Mouse (Mus musculus): ENCODE measurements around the gene Adgrg1.

The Adgrg1 gene

DNA sequence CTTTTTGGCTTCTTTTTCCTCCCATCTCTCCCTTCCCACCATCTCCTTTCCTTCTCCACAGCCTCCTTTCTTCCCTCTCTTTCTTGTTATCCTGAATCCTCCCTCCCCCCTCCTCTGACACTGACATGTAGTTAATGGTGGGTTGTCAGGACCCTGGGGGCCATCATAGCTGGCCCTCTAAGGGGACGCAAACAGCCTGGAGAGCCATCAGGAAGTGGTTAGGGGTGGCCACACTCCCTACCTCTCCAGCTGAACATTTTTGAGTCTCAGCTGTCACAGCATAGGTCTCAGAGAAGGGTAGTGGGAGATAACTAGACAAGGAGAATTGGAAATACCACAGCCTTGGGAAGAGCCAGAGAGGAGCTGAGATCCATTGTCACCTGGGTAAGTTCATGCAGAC, 20.0 kb downstream of the Adgrg1 start:
- intact Hi-C loops (cut with DNase I) = no loop called here

- intact Hi-C loops (cut with DNase I) = no loop called here
Observed at GRCm38 (mm10) chr8:94995336-94995893, 20.9 kb downstream of the Adgrg1 start.

- intact Hi-C loops (cut with DNase I) = no loop called here
Observed at GRCm38 (mm10) chr8:94996037-94996436, 21.5 kb downstream of the Adgrg1 start.

GRCm38 (mm10) chr8:94996899-94997856, 22.6 kb downstream of the Adgrg1 start:
- intact Hi-C loops (cut with DNase I) = no loop called here

GRCm38 (mm10) chr8:94997857-94998243, 23.3 kb downstream of the Adgrg1 start:
- intact Hi-C loops (cut with DNase I) = no loop called here

DNA sequence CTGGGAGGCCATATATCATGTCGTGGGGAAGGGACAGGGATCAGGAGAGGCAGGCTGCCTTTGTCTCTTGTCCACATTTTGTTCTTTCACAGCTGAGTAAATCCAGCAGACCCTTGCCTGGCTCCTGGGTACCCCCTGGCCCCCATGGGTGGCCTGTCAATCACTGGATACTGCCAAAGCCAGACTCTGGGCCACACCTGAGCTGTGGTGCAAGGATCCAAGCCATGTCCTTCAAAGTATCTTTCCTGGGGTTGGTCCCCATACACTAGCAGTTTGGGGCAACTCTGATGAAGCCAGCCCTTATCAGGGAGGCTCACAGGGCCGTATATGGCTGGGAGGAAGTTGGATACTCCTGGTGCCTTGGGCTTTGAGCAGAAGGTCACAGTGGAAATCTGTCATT, 23.9 kb downstream of the Adgrg1 start:
- intact Hi-C loops (cut with DNase I) = no loop called here

DNA sequence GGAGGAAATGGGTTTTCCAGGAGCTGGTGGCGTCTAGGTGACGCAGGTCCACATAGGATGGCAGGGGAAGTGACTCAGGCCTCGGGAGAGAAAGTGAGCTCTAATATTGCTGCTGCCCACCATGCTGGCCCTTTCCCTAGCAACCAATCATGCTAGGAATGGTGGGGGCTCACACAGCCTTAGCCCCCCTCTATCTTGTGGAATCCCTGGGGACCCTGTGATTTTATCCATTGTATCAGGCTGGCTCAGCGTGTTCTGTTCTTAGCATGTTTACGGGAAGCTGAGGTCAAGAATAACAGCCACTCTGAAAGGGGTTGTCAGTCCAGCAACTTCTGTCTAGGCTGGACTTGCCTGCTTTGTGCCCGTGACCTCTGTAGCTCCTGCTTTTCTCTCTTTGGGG, 24.5 kb downstream of the Adgrg1 start:
- intact Hi-C loops (cut with DNase I) = no loop called here

DNA sequence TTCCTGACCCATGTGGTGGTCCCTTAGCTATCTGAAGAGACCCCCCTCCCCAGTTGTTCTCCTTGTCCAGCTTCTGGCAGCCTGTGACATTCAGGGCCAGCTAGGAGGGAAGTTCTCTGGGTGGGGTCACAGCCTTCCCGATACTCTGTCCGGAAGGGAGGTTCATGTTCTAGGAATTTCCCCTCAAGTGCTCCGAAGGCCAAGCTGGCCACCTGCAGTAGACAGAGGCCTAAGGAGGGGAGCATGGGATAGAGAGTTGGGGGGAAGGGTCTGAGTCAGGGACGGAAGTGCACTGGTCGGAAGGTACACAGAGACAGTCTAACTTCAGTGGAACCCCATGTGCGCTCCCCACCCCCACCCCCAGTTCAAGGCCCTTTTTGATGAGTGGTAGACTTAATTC, 25.4 kb downstream of the Adgrg1 start:
- intact Hi-C loops (cut with DNase I) = no loop called here

DNA sequence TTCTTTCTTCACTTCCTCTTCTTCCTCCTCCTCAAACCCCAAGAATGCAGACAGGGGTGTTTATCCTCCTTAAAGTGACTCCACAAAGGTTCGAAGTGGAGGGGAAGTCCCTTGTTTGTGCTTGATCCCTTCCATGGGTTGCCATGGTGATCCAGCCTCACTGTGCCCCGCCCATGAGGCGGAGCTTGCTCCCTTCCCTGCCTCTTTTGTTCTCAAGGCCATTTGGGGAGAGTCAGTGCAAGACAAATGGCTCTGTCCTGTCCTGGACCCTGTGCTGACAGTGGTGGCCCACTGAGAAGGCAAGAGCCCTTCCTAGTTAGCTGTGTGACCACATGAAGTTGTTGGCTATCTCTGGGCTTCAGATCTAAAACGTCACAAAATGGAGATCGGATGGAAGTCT, 26.1 kb downstream of the Adgrg1 start:
- intact Hi-C loops (cut with DNase I) = loop anchor here (1.0 kb wide), 1 partner anchor 50 kb away; no protein-coding TSS in a partner anchor

GRCm38 (mm10) chr8:95001165-95001564, 26.6 kb downstream of the Adgrg1 start:
- intact Hi-C loops (cut with DNase I) = loop anchor here (1.0 kb wide), 1 partner anchor 51 kb away; no protein-coding TSS in a partner anchor

- intact Hi-C loops (cut with DNase I) = loop anchor here (1.0 kb wide), 1 partner anchor 51 kb away; no protein-coding TSS in a partner anchor
Observed at GRCm38 (mm10) chr8:95001655-95002054, 27.1 kb downstream of the Adgrg1 start.

DNA sequence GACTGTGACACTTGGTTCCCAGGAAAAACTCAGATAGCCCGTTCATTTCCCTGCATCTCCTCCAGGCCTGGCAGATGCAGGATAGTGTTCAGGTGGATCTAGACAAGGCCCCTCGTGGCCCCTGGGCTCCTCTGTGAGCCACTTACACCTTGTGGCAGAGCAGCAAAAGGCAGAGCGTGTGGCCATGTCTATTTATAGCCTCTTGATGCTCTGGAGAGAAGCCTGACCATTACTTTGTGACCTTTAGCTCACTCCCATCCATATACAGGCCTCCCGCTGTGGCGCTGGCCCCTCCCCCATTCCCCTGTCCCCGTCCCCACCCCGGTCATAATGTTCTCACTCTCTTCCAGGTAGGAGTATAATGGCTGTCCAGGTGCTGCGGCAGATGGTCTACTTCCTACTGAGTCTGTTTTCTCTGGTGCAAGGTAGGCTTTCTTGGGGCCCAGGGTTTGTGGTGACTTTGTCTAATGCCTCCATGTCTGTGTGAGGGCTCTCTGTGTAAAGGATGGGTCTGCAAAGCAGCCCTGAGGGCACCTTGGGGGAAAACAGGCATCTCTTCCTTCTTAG, 27.6 kb downstream of the Adgrg1 start:
- intact Hi-C loops (cut with DNase I) = no loop called here

DNA sequence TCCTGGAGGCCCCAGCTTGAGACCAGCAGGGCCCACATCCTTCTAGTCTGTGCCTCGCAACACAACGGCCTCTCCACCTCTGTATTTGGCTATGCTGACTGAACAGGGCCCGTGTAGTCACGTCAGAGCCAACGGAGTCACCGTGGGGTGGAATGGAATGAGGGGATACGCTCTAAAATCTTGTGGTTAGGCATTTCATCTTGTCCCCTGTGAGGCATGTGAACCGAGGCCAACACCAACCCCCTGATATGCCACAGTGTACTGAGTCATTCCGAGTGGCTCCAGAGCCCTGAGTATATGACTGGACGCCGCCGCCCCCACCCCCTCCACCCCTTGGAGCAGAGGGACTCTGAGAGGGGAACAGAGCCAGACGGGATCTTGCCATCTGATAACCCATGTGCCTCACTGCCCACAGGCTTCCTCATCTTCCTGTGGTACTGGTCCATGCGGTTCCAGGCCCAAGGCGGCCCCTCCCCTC, 37.9 kb downstream of the Adgrg1 start:
- intact Hi-C loops (cut with DNase I) = no loop called here

DNA sequence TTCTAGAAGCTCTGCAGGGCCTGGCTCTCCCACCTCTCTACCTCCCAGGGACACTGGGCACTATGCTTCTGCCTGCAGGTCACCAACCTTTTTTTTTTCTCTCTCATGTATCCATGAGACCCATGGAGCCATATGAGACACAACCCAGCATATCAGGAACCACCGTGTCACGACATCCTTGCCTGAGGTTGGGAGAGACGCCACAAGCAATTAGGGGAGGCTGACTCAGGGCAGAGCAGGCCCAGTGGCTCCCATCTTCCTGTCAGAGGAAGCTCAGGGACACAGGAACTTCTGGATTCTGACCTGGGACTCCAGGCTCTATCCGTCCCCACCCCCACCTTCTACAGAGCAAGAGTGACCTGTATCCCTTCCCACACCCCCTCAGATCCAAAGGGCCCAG, 41.3 kb downstream of the Adgrg1 start:
- intact Hi-C loops (cut with DNase I) = no loop called here

GRCm38 (mm10) chr8:95016684-95017083, 42.1 kb downstream of the Adgrg1 start:
- intact Hi-C loops (cut with DNase I) = no loop called here

DNA sequence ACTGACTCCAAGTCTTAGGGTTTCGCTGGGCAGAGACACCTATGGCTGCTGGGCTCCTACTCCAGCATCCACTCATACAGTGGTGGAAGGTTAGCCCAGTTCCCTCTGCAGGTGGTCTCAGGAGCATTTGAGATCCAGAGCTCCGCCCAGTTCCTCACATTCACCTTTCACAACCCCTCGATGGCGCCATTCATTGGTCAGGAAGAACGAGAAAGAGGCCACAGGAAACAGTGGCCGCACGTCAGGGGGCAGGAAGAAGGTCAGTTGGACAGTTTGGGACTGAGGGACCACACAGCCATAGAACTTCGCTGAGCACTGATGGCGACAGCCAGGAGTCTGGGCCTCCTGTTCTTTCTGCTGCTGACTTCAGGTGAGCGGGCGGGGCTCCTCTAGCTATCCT, 42.9 kb downstream of the Adgrg1 start, which contains the start of gene Adgrg3:
Gene Adgrg3 (plus strand): TSS at position 242 of the 400 bp plus-strand sequence.
- intact Hi-C loops (cut with DNase I) = no loop called here

- intact Hi-C loops (cut with DNase I) = no loop called here
Observed at GRCm38 (mm10) chr8:95017969-95018635, 43.6 kb downstream of the Adgrg1 start.

- intact Hi-C loops (cut with DNase I) = no loop called here
Observed at GRCm38 (mm10) chr8:95020293-95020777, 45.8 kb downstream of the Adgrg1 start.

DNA sequence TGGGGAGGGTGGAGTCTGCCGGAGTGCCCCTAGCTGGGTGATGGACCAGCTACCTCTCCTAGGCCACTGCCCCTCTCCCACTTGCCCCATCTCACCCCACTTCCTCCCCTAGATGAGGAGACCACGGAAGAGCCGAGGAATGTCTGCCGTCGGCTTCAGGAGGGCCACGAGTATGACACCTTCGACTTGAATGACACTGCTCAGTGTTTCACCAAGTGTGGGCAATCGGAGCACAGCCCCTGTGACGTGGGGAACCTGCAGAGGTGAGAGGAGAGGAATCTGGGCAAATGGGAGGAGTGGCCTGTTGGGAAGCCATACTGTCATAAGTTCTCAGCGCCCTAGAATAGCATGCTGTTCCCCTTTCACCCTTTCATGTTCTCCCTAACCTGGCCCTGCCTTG, 46.3 kb downstream of the Adgrg1 start:
- intact Hi-C loops (cut with DNase I) = no loop called here

- intact Hi-C loops (cut with DNase I) = no loop called here
Observed at GRCm38 (mm10) chr8:95023201-95023600, 48.6 kb downstream of the Adgrg1 start.

DNA sequence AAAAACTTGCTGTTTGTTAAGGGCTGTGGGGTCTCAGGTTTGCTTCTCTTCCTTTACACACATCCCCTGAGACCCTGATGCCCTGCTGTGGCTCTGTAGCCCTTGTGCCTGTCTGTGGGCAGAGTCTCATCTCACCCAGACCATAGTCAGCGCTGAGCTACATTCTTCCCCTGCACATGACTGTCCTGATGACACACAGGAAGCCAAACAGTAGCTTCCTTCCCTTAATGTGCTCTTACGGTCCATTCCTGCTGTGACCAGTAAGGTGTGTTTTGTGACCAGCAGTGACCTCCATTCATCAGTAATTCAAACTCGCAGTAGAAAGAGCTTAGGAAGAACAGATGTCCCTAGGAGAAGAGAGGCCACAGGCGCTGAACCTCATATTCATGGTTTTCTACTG, 49.8 kb downstream of the Adgrg1 start:
- intact Hi-C loops (cut with DNase I) = no loop called here

Data from adrenal gland (tissue).